Mouse (Mus musculus) G1E (cell line): ENCODE measurements around the gene Clcnka. TPM values are rescaled to one million over a fixed set of nuclear protein-coding genes. Genes with fewer than 3 reads are reported as not detected.
A peak's percentile ranks its signal among the peaks of the same experiment; 100 is the strongest.

Experiments
- ATAC-seq: 2 replicates; pipeline ENCODE4 v1.8.0; 2016; ENCODE audit warnings: mild to moderate bottlenecking; ENCODE audit not compliant: insufficient number of reproducible peaks, poor library complexity, low FRiP score, severe bottlenecking; ENCODE audit errors: extremely low read depth
- DNase-seq: peaks from one replicate; pipeline ENCODE4 v3.0.0; 2012; ENCODE audit warnings: low spot score
- H3K27me3 ChIP-seq: 2 replicates; pipeline ENCODE4 v1.6.1; 2012; ENCODE audit warnings: mild to moderate bottlenecking, low read length, inconsistent platforms; ENCODE audit not compliant: insufficient read depth
- H3K36me3 ChIP-seq: replicated peaks from 2 replicates; pipeline ENCODE3; 2012; ENCODE audit warnings: mild to moderate bottlenecking, inconsistent platforms
- H3K4me1 ChIP-seq: 2 replicates; pipeline ENCODE4 v1.6.1; 2012; ENCODE audit warnings: low read depth, low read length, inconsistent platforms, mixed read lengths; ENCODE audit not compliant: insufficient read depth
- H3K4me3 ChIP-seq: 2 replicates; pipeline ENCODE4 v1.5.1; 2012; ENCODE audit warnings: low read depth, mild to moderate bottlenecking, inconsistent platforms, low read length, moderate library complexity, mixed read lengths
- H3K9me3 ChIP-seq: replicated peaks from 2 replicates; pipeline ENCODE4 v1.6.1; 2012; ENCODE audit warnings: inconsistent platforms
- CTCF ChIP-seq: IDR thresholded peaks from 2 replicates; pipeline ENCODE4 v1.5.1; 2012; ENCODE audit warnings: low read depth, low read length, inconsistent platforms, mixed read lengths
- GATA1 ChIP-seq: IDR thresholded peaks from 2 replicates; pipeline ENCODE4 v1.6.1; 2012; ENCODE audit warnings: borderline replicate concordance, low read length, inconsistent platforms, mixed read lengths
- GATA2 ChIP-seq: IDR thresholded peaks from 2 replicates; pipeline ENCODE4 v1.6.1; 2012; ENCODE audit warnings: low read depth, low read length, inconsistent platforms, borderline replicate concordance
- POLR2AphosphoS5 ChIP-seq: IDR thresholded peaks from 2 replicates; pipeline ENCODE4 v1.6.1; 2012; ENCODE audit warnings: low read depth, low read length, inconsistent platforms; ENCODE audit not compliant: insufficient replicate concordance
- TAL1 ChIP-seq: conservative IDR thresholded peaks from 2 replicates; pipeline ENCODE4 v1.6.1; 2012; ENCODE audit warnings: low read depth, low read length, inconsistent platforms, mixed read lengths
- polyA plus RNA-seq: library from polyadenylated mRNA; stranded (reverse); fragments of >175 nt; gene quantifications from 2 replicates; pipeline ENCODE4 v1.2.3, GENCODE M21; 2012
- total RNA-seq, 2 experiments: library from RNA; stranded (forward) in 1 of 2; stranded (reverse) in 1 of 2; fragments of 200-1000 nt in 1 of 2; fragments of >200 nt in 1 of 2; fragmentation: Nextera tagmentation in 1 of 2; gene quantifications; 2 replicates each; pipeline ENCODE4 v1.2.3; 2014 to 2017

The Clcnka gene
- not detected in 2 replicates for total RNA-seq (2014; fragmentation: Nextera tagmentation)
- not detected in 2 replicates for total RNA-seq (2017)
- not detected in 2 replicates for polyA plus RNA-seq

DNA sequence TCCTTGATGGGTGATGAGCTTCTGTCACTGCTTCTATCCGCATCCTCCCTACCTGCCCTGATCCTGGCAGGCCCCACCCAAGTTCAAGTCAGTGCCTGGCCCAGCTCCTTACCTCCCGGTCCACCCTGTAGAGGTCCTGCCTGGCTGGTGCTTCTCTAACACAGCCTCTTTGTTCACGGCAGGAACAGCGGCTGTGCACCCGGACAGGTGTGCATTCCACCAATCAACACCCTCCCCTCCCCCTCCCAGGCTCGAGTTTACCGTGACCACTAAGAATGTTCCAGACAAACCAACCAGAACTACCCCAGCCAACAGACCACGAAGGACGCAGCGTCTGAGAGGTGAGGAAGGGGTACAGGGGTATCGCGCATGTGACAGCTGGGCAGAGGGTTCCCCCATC is at the start of gene Clcnka:
TSS of gene Clcnka (minus strand) at position 180 of the 400 bp plus-strand sequence.
- TF ChIP-seq GATA2 (no peak), GATA1 (no peak), TAL1 (no peak), CTCF (no peak), POLR2AphosphoS5 (no peak)
- Histone ChIP-seq H3K4me1 (no peaks in the 10 kb centered on the region), H3K4me3 (no peak within 1 kb of the TSS), H3K36me3 (no peaks in the 10 kb centered on the region), H3K9me3 (no peaks in the 10 kb centered on the region), H3K27me3 (peaks cover 21% of the 10 kb centered on the region; the same call in 1 of the 2 replicates)
- no peak for DNase-seq
- no peak for ATAC-seq

GRCm38 (mm10) chr4:141446211-141446610 is 47.7 kb upstream of the Clcnka start:
- Histone ChIP-seq H3K4me3 (no peak overlapping the region), H3K36me3 (peaks cover 42% of the 10 kb centered on the region), H3K9me3 (no peaks in the 10 kb centered on the region), H3K4me1 (peaks cover 38% of the 10 kb centered on the region), H3K27me3 (no peaks in the 10 kb centered on the region)
- ATAC-seq (no peak), DNase-seq (no peak)
- TF ChIP-seq GATA1 (no peak), TAL1 (no peak), GATA2 (no peak), CTCF (no peak), POLR2AphosphoS5 (no peak)

DNA sequence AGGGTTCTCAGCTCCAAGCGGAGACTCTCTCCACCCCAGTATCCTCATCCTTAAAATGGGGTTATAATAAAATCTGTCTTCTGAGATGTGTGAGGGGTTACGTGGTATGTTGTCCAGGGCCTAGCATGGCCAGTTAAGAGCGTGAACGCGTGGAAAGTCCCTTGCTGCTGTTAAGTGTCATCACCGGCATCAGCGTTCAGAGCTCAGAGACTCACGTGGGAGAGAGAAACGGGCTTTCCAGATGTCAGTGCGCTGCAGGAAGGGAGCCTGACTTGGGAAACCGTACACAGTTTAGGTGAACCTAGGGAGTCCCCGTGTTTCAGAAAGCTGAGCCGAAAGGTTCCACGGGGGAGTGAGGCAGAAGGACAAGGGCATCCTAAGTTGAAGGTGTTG is 46.8 kb upstream of the Clcnka start:
- ATAC-seq: no peak
- H3K36me3 ChIP-seq: peaks cover 38% of the 10 kb centered on the region
- H3K4me3 ChIP-seq: peak overlapping the region; percentile 92
- no peak for TF ChIP-seq TAL1
- TF ChIP-seq POLR2AphosphoS5: no peak
- TF ChIP-seq GATA2: no peak
- no peak for TF ChIP-seq CTCF
- no peak for TF ChIP-seq GATA1
- no peak for DNase-seq
- H3K4me1 ChIP-seq: peaks cover 34% of the 10 kb centered on the region
- H3K9me3 ChIP-seq: no peaks in the 10 kb centered on the region
- no peaks in the 10 kb centered on the region for H3K27me3 ChIP-seq

DNA sequence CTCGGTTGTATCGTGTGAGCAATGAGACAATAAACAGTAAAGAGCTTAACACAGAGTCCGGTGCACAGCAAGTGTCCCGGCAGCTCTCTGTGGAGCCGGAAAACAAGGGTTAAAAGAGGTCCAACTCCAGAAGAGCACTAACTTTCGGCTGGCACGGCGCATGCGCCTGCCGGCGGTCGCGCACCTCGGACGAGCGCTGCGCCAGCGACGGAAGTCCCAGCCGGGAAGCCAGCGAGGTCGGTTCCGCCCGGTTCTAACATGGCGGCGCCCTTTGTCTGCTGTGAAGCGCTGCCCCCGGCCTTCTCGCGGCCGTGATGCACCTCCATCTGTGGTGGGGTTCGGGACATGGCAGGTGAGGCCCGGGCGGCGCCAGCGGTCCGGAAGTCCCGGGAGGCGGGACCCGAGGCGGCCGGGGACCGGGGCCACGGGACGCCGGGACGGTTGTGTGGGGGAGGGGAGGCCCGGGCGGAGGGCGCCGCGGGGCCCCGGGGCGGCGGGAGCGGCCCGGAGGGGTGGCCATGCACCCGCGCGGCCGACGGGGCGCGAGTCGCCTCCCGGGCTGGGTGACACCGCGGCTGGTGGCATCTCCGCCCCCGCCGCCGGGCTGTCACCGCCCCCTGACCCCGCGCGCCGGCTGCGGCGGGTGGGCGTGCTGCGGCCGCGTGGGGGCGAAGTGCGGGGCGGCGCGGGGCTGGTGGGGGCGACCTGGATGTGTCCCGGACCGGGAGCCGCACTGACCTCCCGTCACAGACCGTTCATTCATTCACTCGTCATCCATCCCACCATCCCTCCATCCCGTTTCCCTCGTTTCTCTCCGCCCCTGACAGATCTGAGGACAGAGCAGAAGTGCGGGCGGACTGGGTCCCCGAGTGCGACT is 46.2 kb upstream of the Clcnka start, which contains the start of gene Zbtb17:
TSS of gene Zbtb17 (plus strand) at position 204 of the 877 bp plus-strand sequence.
- DNase-seq (peak; percentile 84), ATAC-seq (peak; percentile 89)
- TF ChIP-seq GATA2: no peak
- TF ChIP-seq POLR2AphosphoS5: no peak
- no peak for TF ChIP-seq TAL1
- no peak for TF ChIP-seq CTCF
- no peak for TF ChIP-seq GATA1
- Histone ChIP-seq H3K9me3 (no peaks in the 10 kb centered on the region), H3K36me3 (peaks cover 34% of the 10 kb centered on the region), H3K27me3 (no peaks in the 10 kb centered on the region), H3K4me1 (peaks cover 31% of the 10 kb centered on the region), H3K4me3 (peak within 1 kb of the TSS; percentile 92)

DNA sequence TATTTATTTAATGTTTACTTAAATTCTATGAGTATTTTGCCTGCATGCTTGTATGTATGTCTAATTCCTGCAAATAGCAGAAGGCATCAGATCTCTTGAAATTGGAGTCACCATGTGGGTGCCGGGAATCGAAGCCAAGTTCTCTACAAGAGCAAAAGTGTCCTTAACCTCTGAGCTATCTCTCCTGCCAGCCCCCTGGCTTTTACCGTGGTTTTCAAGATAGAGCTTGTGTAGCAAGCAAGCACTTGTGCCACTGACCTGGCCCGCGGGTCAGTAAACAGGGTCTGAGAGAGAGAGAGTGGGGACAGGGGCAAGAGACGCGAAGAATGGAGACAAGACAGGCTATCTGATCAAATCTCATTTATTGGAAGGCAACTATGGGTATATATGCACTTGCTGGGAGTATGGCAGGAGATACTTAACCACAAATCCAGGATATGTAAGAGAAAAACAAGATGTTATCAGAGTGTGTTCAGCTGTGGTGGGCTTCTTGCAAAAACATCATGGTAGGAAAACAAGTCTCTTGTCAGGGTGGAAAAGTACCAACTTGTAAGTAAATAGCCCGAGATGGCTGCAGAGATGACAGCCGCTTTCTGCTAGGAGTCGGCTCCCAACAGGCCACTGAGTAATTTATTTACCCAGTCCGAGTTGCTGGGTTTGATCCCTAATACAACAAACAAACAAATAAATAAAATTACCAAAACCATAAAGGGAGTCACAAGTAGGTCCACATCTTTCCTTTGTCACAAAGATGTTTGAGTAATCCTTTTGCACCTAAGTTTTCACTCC is 45.3 kb upstream of the Clcnka start:
- Histone ChIP-seq H3K4me3 (peak overlapping the region; percentile 92), H3K27me3 (0 out of 2 replicates have a peak, but pooled peaks cover 2% of the 10 kb centered on the region), H3K36me3 (peaks cover 25% of the 10 kb centered on the region), H3K9me3 (no peaks in the 10 kb centered on the region), H3K4me1 (peaks cover 31% of the 10 kb centered on the region)
- DNase-seq (no peak), ATAC-seq (no peak)
- no peak for TF ChIP-seq GATA1
- TF ChIP-seq TAL1: no peak
- TF ChIP-seq CTCF: no peak
- TF ChIP-seq GATA2: no peak
- TF ChIP-seq POLR2AphosphoS5: no peak
